ENCODE assay signal across 11 mouse cellular contexts in the genomic region with DNA sequence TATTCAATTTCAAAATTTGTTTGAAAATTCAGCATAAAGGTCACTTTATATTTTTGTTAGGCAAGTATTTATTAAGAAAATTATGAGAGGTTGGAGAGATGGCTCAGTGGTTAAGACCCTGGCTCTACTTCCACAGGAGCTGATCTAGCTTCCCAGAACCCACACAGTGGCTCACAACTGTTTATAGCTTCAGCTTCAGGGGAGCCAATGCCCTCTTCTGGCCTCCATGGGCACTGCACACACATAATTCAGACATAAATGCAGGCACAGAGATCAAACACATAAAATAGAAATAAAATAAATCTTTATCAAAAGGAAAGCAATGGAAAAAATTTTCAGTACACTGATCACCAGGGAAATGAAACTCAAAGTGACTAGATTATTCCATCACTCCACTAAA. TPM values are rescaled to one million over a fixed set of nuclear protein-coding genes. Genes with fewer than 3 reads are reported as not detected.
A peak's percentile ranks its signal among the peaks of the same experiment; 100 is the strongest.
DNase-seq lines count a peak whose midpoint lies in the region; TF ChIP-seq lines count a peak whose summit lies in the region.
"Had no signal": no experiment of that assay in that cellular context is flagged by ENCODE, and none has a peak within 500 bp of the region (broad histone marks: within the 10 kb centered on the region; RNA-seq: fewer than 3 reads in every experiment).

No protein-coding gene starts in this region.

- H3K9ac ChIP-seq in ES-E14 (ENCODE audit: insufficient read depth, low read depth, low read length, poor library complexity, severe bottlenecking): no peak overlapping the region
- H3K9ac ChIP-seq: forebrain, embryonic 13.5 days had no signal

- H3K27ac ChIP-seq in kidney, adult 2 months (ENCODE audit: insufficient read depth, low read depth, low read length): no peak overlapping the region
- H3K27ac ChIP-seq in ES-E14 (ENCODE audit: insufficient read depth, low read depth, low read length, poor library complexity, severe bottlenecking): no peak overlapping the region
- H3K27ac ChIP-seq: forebrain, embryonic 13.5 days had no signal

- H3K36me3 ChIP-seq in kidney, adult 2 months (ENCODE audit: control insufficient read depth, insufficient read depth, low read length): no peaks in the 10 kb centered on the region
- no peaks in the 10 kb centered on the region for H3K36me3 ChIP-seq in ES-E14 (ENCODE audit: control insufficient read depth, insufficient read depth, low read length, poor library complexity, severe bottlenecking)

- no peak for TF ChIP-seq POLR2A in kidney, adult 2 months (IDR thresholded peaks at IDR 0.05; ENCODE audit: low read depth, low read length)

- no peaks in the 10 kb centered on the region for H3K9me3 ChIP-seq in ES-E14 (ENCODE audit: control insufficient read depth, insufficient read depth, low read depth, low read length)
- H3K9me3 ChIP-seq: forebrain, embryonic 13.5 days had no signal

- in situ Hi-C loops in ES-E14 (cut with MboI; ENCODE audit: low sequenced_read_pairs in 2 of 2, unreplicated experiment in 2 of 2): loop anchor here in 1 of 2 experiments (25.0 kb wide), 1 partner anchor 475 kb away; no protein-coding TSS in a partner anchor

- H3K27me3 ChIP-seq in kidney, adult 2 months (replicated peaks; ENCODE audit: control insufficient read depth, insufficient read depth, low read length): no peaks in the 10 kb centered on the region
- H3K27me3 ChIP-seq: forebrain, embryonic 13.5 days had no signal

- H3K4me1 ChIP-seq in kidney, adult 2 months (ENCODE audit: control insufficient read depth, insufficient read depth, low read length): no peaks in the 10 kb centered on the region
- H3K4me1 ChIP-seq in ES-E14 (ENCODE audit: control insufficient read depth in 2 of 2, insufficient read depth in 2 of 2, low read length in 2 of 2, poor library complexity in 1 of 2): no peaks in the 10 kb centered on the region
- H3K4me1 ChIP-seq: forebrain, embryonic 13.5 days had no signal

- peak; percentile 2 for DNase-seq in kidney, adult 2 months
- DNase-seq in kidney, adult 18-20 months: no peak
- DNase-seq in 416B (ENCODE audit: low read depth) (peak; percentile 41), ES-E14 (ENCODE audit: low read depth, low spot score) (peak; percentile 17)
- DNase-seq in lung, postnatal 36 days: peak; percentile 15
- no peak for DNase-seq in natural killer cell, adult 2 months (ENCODE audit: low spot score in 2 of 2)
- no peak for DNase-seq in heart, adult 18-20 months
- DNase-seq: cerebellum, adult 8-10 months had no signal

- H3K4me3 ChIP-seq in kidney, adult 2 months (ENCODE audit: insufficient read depth, low read depth, low read length): no peak overlapping the region
- H3K4me3 ChIP-seq in ES-E14 (ENCODE audit: insufficient read depth in 1 of 2, low read depth in 1 of 2, low read length in 2 of 2, poor library complexity in 1 of 2, severe bottlenecking in 1 of 2): no peak overlapping the region
- H3K4me3 ChIP-seq: forebrain, embryonic 13.5 days had no signal

- TF ChIP-seq CTCF in kidney, adult 2 months (conservative IDR thresholded peaks at IDR 0.05; ENCODE audit: insufficient read depth, insufficient read length, low read depth, low read length): peak; percentile 37

TF ChIP-seq in ES-E14, 5 proteins besides CTCF, POLR2A, EP300 and RAD21:
- TF ChIP-seq HCFC1 (IDR thresholded peaks at IDR 0.05; ENCODE audit: borderline replicate concordance, insufficient read depth, low read length) (no peak), ZC3H11A (IDR thresholded peaks at IDR 0.05; ENCODE audit: borderline replicate concordance, low read depth, low read length) (peak; percentile 46; the same call in 1 of the 2 replicates)

RNA-seq across cellular contexts. Expression of gene Sh2d1a, which starts 10.3 kb away (rescaled TPM):
- 0.12 and 0.33 TPM in 2 replicates for polyA plus RNA-seq in kidney, adult 2 months (2012; rRNA removed)
- not detected in 2 replicates for total RNA-seq in ES-E14 (2012; rRNA removed)
- under 1 TPM in 1 of 2 experiments, not detected in 1; 0.67 TPM for total RNA-seq in heart, adult 18-20 months (2021)
- polyA plus RNA-seq: heart, embryonic 14.5 days had no signal

RNA-seq across cellular contexts. Expression of gene Tex13c2, which starts 23.1 kb away (rescaled TPM):
- polyA plus RNA-seq in kidney, adult 2 months (2012; rRNA removed): not detected in 2 replicates
- 2.9 and 3.3 TPM in 2 replicates for total RNA-seq in ES-E14 (2012; rRNA removed)
- not detected for total RNA-seq in heart, adult 18-20 months (2021)
- polyA plus RNA-seq: forebrain, embryonic 13.5 days; heart, embryonic 14.5 days; limb, embryonic 14.5 days had no signal

Comparison
In these comparisons a context has a peak if more than half of its experiments do, and no peak if none do; other contexts are left out.
1. DNase-seq: peak in kidney, adult 2 months (single experiment), 416B (single experiment), ES-E14 (single experiment) and lung, postnatal 36 days (single experiment); none in kidney, adult 18-20 months (single experiment), natural killer cell, adult 2 months (0 of 2) and heart, adult 18-20 months (0 of 2).